Mouse (Mus musculus): ENCODE data around the gene St6galnac3.
"Not testable (repeated sequence)": the region's sequence is repeated elsewhere in the genome, so short reads cannot be mapped to it uniquely, and the experiment has no call there.

St6galnac3 gene

DNA sequence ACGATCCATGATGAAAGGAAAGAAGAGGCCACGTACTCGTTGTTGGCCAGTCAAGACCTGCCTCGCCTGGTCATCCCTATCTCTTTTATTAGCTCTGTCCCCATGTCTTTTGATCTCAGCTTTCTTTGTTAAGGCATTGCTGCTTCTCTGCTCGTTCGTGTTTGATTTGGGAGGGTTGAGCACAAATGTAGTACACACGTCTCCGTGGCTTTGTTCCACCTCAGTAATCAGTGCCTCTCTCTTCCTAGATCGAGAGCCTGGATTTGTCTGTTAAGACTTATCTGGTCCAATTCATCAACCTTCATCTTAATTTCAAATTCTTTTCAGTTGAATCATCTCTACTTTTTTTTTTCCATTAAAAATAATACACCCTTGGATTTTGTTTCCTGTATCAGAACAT lies 308.0 kb downstream of the St6galnac3 start:
- no peak for DNase-seq (ENCODE audit: low read depth in 1 of 2, low spot score in 2 of 2)

GRCm38 (mm10) chr3:153416383-153416782 lies 308.6 kb downstream of the St6galnac3 start:
- no peak for DNase-seq (ENCODE audit: low read depth in 1 of 2, low spot score in 2 of 2)

GRCm38 (mm10) chr3:153414132-153414531 lies 310.8 kb downstream of the St6galnac3 start:
- no peak for DNase-seq (ENCODE audit: low read depth in 1 of 2, low spot score in 2 of 2)

DNA sequence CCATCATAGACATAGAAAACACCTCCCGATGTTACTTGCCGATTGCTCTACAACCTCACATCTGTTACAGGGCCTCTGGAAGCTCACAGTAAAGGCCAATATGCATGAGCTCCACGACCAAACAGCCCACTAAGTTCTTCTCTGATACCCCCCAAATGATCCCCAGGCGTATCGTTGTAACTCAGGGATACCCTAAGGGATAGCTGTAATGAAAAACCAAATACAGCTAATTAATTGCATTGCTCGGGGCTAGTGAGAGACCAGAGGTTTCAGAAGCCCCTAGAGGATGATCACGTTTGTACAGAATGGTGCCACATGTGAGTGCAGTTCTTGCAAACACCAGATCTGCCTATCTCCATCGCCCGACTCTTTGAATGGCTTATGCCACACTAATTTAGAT lies 315.7 kb downstream of the St6galnac3 start:
- no peak for DNase-seq (ENCODE audit: low read depth in 1 of 2, low spot score in 2 of 2)

- DNase-seq (ENCODE audit: low read depth in 1 of 2, low spot score in 2 of 2), result no peak
Observed at GRCm38 (mm10) chr3:153408361-153408760, 316.6 kb downstream of the St6galnac3 start.

- no peak for DNase-seq (ENCODE audit: low read depth in 1 of 2, low spot score in 2 of 2)
Observed at GRCm38 (mm10) chr3:153407698-153408097, 317.3 kb downstream of the St6galnac3 start.

- DNase-seq (ENCODE audit: low read depth in 1 of 2, low spot score in 2 of 2), result no peak
Observed at GRCm38 (mm10) chr3:153406858-153407257, 318.1 kb downstream of the St6galnac3 start.

DNA sequence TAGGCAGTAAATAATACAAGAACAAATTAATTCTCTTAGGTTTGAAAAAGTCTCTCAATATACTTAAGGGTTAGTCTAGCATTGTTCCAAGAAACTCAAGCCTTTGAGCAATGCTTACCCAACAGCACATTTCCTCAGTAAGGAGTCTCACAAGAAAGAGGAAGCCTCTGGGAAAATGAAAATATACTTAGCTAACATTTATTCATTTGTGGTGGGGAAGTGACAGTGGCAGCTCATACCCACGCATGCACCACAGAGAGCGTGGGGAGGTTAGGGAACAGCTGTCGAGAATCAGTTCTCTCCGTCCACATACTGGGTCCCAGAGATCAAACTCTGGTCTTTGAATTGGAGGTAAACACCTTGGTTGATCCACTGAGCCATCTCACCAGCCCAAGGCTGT lies 318.8 kb downstream of the St6galnac3 start:
- DNase-seq (ENCODE audit: low read depth in 1 of 2, low spot score in 2 of 2), result no peak

DNA sequence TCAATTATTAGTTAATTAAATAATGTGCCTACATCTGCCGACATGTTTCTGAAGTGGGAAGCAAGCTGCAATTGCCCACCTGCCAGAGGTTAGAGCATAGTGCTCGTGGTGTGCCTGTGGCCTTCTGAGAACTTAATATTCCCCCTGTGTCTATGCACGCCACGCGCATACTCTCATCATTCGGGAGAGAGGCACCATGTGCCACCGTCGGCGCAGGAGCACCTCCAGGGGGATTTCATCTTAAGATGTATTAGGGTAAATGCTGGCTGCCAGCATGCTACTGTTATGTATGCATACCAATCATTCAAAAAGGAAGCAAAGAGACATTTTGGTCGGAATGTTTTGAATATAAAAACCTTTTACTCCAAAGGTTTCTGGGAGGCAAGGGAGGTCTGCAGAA lies 319.3 kb downstream of the St6galnac3 start:
- DNase-seq (ENCODE audit: low read depth in 1 of 2, low spot score in 2 of 2), result no peak

GRCm38 (mm10) chr3:153400259-153400658 lies 324.7 kb downstream of the St6galnac3 start:
- no peak for DNase-seq (ENCODE audit: low read depth in 1 of 2, low spot score in 2 of 2)

DNA sequence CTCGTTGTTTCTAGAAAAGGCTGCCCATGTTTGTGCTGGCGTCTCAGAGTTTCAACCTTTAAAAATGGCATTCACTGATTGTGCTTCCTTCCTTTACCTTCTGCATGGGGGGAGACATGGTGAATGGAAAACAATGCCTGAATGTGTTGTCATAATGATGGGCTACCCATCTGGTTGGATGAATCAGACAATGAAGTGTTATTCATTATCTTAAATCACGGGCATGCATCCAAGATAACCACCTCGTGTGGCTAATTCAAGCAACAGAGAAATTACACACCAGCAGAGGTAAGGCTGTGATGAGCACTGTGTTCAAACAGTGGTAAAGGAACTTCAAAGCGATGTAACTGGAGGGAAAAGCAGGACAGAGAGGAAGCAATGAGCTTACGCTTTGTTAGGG lies 325.4 kb downstream of the St6galnac3 start:
- no peak for DNase-seq (ENCODE audit: low read depth in 1 of 2, low spot score in 2 of 2)

DNA sequence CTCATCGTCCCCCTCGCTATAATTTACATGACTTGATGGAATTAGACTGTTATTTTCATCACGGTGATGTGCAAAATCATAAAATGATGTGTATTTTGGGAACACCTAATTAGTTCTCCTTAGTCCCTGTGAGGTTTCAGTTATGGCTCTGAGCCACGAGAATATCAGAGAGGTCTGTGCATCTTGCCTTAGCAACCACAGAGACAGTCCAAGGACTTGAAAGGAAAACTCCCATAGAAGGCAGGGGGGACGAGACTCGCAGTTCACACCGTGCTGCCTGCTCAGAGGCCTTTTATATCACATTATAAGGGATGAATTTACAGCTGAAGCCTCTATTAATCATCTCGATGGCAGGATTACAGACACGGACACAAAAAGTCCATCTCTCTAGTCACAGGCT lies 327.2 kb downstream of the St6galnac3 start:
- DNase-seq (ENCODE audit: low read depth in 1 of 2, low spot score in 2 of 2), result no peak

- DNase-seq (ENCODE audit: low read depth in 1 of 2, low spot score in 2 of 2), result no peak
Observed at GRCm38 (mm10) chr3:153396375-153397068, 328.5 kb downstream of the St6galnac3 start.

GRCm38 (mm10) chr3:153395351-153395750 lies 329.6 kb downstream of the St6galnac3 start:
- no peak for DNase-seq (ENCODE audit: low read depth in 1 of 2, low spot score in 2 of 2)

GRCm38 (mm10) chr3:153394751-153395150 lies 330.2 kb downstream of the St6galnac3 start:
- DNase-seq (ENCODE audit: low read depth in 1 of 2, low spot score in 2 of 2), result no peak

DNA sequence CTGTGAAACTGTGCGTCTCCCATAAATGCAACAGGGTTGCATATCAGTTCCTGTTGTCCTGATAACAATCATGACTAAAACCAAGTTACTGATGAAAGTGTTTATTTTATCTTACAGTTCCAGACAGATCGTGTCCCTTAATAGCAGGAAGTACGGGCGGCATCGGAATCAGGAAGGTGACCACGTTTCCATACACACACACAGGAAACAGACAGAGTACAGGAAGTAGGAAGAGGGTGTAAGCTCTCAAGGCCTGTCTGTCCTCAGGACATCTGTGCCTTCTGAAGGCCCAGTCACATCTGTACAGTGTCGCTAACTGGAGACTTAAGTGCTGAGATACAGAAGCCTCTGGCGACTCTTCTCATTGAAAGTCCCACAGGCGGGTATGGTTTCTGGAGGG lies 330.8 kb downstream of the St6galnac3 start:
- DNase-seq (ENCODE audit: low read depth in 1 of 2, low spot score in 2 of 2), result no peak

- not testable (repeated sequence) for DNase-seq (ENCODE audit: low read depth in 1 of 2, low spot score in 2 of 2)
Observed at GRCm38 (mm10) chr3:153391451-153391850, 333.5 kb downstream of the St6galnac3 start.

DNA sequence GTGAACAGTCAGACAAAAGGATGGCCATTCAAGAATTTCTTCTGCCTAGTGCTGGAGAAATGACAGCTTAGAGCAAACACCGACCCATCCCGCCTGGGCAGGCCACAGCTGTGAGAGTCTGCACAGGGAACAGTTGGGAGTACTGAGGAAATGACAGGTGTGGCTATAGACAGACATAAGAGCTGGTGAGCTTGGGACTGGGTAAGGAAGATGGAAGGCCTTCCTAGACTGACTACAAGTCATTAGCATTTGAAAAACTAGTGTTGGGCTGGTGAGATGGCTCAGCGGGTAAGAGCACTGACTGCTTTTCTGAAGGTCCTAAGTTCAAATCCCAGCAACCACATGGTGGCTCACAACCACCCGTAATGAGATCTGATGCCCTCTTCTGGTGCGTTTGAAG lies 340.3 kb downstream of the St6galnac3 start:
- DNase-seq (ENCODE audit: low read depth in 1 of 2, low spot score in 2 of 2), result not testable (repeated sequence)

DNA sequence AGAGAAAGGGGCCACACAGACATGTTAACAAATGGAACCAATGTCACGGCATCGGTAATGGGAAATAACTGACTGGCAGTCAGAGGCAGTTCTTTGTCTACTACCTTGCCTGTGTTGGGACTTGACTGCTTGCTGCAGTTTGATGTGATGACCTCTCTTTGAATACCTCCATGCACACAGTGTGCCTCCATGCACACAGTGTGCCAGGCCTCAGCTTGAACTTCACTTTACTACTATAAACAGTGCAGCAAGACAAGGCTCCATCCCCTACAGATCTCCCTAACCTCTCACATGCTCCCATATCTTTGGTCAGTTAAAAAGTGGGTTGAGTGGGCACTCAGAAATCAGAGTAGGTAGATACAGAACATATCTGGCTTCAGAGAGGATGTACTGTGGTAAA lies 341.3 kb downstream of the St6galnac3 start:
- no peak for DNase-seq (ENCODE audit: low read depth in 1 of 2, low spot score in 2 of 2)

DNA sequence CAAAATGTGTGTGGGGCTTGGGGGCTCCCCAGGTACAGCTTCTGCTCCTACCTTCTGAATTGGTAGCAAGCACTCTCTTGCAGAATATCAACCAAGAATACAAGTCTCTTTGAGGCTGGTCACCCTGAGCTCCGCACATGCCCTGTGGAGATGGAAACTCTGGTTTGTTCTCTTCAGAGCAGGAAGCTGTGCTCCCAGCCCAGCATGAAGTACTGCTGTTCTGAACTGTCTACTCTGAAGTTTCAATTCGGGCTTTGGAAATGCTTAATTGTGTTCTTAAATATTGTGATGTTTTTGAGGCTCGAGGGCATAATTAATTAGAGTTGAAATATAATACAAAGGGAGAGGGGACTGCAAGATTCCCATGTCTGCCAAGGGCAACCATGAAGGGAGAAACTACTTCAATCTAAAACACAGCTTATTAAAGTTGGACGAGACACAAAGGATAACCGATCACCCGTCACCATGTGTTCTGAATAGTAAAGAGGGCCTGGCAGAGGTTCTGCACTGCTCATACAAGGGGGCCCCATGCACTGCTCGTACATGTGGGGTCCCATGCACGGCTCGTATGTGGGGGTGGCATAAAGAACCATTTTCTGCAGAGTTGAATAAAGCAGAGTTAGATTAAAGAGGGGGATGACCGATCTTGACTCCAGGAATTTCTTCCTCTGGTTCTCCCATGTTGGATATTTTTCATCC lies 359.8 kb downstream of the St6galnac3 start:
- DNase-seq (ENCODE audit: low read depth in 1 of 2, low spot score in 2 of 2), result no peak

DNA sequence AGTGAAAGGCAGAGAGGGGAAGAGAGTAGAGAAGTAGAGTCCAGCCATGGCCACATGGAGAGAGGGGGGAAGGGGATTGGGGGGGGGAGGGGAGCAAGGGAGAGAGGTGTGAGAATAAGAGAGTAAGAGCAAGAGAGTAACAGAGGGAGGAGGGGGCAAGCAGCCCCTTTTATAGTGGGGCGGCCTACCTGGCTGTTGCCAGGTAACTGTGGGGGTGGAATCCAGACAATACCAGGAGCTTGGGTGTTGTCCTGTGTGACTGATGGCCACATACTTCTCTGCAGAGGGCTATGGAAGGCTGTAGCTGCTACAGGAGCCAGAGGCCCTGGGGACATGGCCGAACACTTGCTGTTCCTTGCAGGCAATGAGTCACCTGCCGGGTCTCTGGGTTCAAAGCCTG lies 360.6 kb downstream of the St6galnac3 start:
- no peak for DNase-seq (ENCODE audit: low read depth in 1 of 2, low spot score in 2 of 2)

- no peak for DNase-seq (ENCODE audit: low read depth in 1 of 2, low spot score in 2 of 2)
Observed at GRCm38 (mm10) chr3:153359966-153360365, 365.0 kb downstream of the St6galnac3 start.

- no peak for DNase-seq (ENCODE audit: low read depth in 1 of 2, low spot score in 2 of 2)
Observed at GRCm38 (mm10) chr3:153356071-153356470, 368.9 kb downstream of the St6galnac3 start.

All from monocyte, adult 2 months (primary cell).